Comparison of ENCODE assay signal across 9 mouse cellular contexts in the genomic region with DNA sequence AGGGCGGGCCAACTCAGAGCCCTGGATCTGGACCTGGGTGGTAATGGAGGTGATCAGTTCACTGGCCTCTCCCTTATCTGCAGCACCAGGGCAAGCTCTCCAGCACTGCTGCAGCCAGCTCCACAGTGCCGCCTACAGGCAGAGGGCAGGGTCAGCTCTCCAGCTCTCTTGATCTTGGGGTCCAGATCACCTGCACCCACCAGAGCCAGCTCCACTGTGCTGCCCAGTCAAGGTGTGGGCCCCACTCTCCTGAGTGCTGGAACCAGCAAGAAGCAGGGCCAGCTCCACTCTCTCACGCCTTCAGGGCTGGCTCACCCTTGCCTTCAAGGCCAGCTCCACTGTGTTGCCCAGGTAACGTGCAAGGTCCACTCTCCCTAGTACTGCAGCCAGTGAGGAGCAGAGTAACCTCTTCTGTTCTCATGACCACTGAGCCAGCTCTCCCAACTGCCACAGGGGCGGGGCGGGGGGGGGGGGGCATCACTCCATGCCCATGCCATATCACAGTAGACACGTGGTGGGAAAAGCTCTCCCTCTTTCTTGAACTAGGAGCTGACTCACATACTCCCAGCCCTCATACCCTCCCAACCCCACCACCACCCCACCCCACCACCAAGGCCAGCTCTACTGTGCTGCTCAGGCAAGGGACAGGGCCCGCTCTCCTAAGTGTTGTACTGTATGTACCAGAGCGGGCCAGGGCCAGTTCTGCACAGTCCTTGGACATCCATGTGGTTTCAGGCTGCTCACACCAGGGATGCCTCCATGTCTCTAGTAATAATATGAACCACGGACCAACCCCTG. TPM values are rescaled to one million over a fixed set of nuclear protein-coding genes. Genes with fewer than 3 reads are reported as not detected.
DNase-seq lines count a peak whose midpoint lies in the region; ATAC-seq and TF ChIP-seq lines count a peak whose summit lies in the region.
"Had no signal": no experiment of that assay in that cellular context is flagged by ENCODE, and none has a peak within 500 bp of the region (broad histone marks: within the 10 kb centered on the region; RNA-seq: fewer than 3 reads in every experiment).

No protein-coding gene starts in this region.

- H3K4me3 ChIP-seq in thymus, adult 2 months (ENCODE audit: control insufficient read depth, insufficient read depth, low read length) = no peak overlapping the region
- H3K4me3 ChIP-seq in intestine, embryonic 14.5 days (ENCODE audit: low read depth, low read length) = no peak overlapping the region
- no peak overlapping the region for H3K4me3 ChIP-seq in liver, postnatal 0 days (ENCODE audit: low read depth, low read length)

- ATAC-seq in cerebellum, adult (ENCODE audit: insufficient number of reproducible peaks, low FRiP score, low TSS enrichment) = no peak
- ATAC-seq in intestine, embryonic 14.5 days (replicated peaks; ENCODE audit: low FRiP score, low TSS enrichment, low read depth) = peak; percentile 72
- peak; percentile 45; the same call in 1 of the 2 replicates for ATAC-seq in liver, postnatal 0 days

- no peaks in the 10 kb centered on the region for H3K27me3 ChIP-seq in thymus, adult 2 months (ENCODE audit: control insufficient read depth, insufficient read depth, low read length)
- no peaks in the 10 kb centered on the region for H3K27me3 ChIP-seq in intestine, embryonic 14.5 days (replicated peaks; ENCODE audit: control insufficient read depth, insufficient read depth, low read length)
- no peaks in the 10 kb centered on the region for H3K27me3 ChIP-seq in liver, postnatal 0 days (ENCODE audit: insufficient read depth, low read length)

- H3K4me1 ChIP-seq in thymus, adult 2 months (replicated peaks; ENCODE audit: control insufficient read depth, insufficient read depth, low read length) = no peaks in the 10 kb centered on the region
- H3K4me1 ChIP-seq in intestine, embryonic 14.5 days (replicated peaks; ENCODE audit: control insufficient read depth, insufficient read depth, low read length) = no peaks in the 10 kb centered on the region
- H3K4me1 ChIP-seq in liver, postnatal 0 days (ENCODE audit: insufficient read depth) = peaks cover 3% of the 10 kb centered on the region; the same call in 1 of the 2 replicates

- 87% methylated on average over 10 of the region's 10 CpGs for WGBS in thymus, adult 2 months
- 75% methylated on average over 10 of the region's 10 CpGs for WGBS in intestine, embryonic 14.5 days
- 62% methylated on average over 10 of the region's 10 CpGs for WGBS in liver, postnatal 0 days (ENCODE audit: insufficient replicate concordance)

- H3K9me3 ChIP-seq in intestine, embryonic 14.5 days (ENCODE audit: control insufficient read depth, low read length) = no peaks in the 10 kb centered on the region
- H3K9me3 ChIP-seq in liver, postnatal 0 days (ENCODE audit: low read length) = no peaks in the 10 kb centered on the region

- TF ChIP-seq CTCF in thymus, adult 2 months (IDR thresholded peaks at IDR 0.05; ENCODE audit: borderline replicate concordance, control insufficient read depth, extremely low read depth, insufficient read depth, low read length, poor library complexity) = peak; percentile 39; the same call in 1 of the 2 replicates
- peak; percentile 69 for TF ChIP-seq CTCF in liver, postnatal 0 days (IDR thresholded peaks at IDR 0.05; ENCODE audit: low read depth)

- no peak overlapping the region for H3K9ac ChIP-seq in intestine, embryonic 14.5 days (ENCODE audit: low read length)
- no peak overlapping the region for H3K9ac ChIP-seq in liver, postnatal 0 days (replicated peaks)

- TF ChIP-seq POLR2A in thymus, adult 2 months (IDR thresholded peaks at IDR 0.05; ENCODE audit: control insufficient read depth, extremely low read depth, insufficient read depth, low read length, poor library complexity) = no peak

- TF ChIP-seq EP300 in liver, postnatal 0 days (IDR thresholded peaks at IDR 0.05; ENCODE audit: low read depth) = no peak

- H3K36me3 ChIP-seq in thymus, adult 2 months (ENCODE audit: control insufficient read depth, insufficient read depth, low read length) = no peaks in the 10 kb centered on the region
- no peaks in the 10 kb centered on the region for H3K36me3 ChIP-seq in intestine, embryonic 14.5 days (ENCODE audit: control insufficient read depth, insufficient read depth, low read length)
- no peaks in the 10 kb centered on the region for H3K36me3 ChIP-seq in liver, postnatal 0 days (replicated peaks; ENCODE audit: insufficient read depth, low read length)

- peak; percentile 29 to 30 for DNase-seq in cerebellum, postnatal 10 days
- DNase-seq in thymus, adult 2 months = peak; percentile 28
- no peak for DNase-seq in thymus, adult 18-20 months
- DNase-seq in intestine, embryonic 14.5 days (ENCODE audit: low spot score) = no peak
- peak; percentile 43 for DNase-seq in liver, postnatal 0 days
- no peak for DNase-seq in layer of hippocampus, postnatal 25 days (ENCODE audit: extremely low spot score in 1 of 2, low spot score in 1 of 2)
- no peak for DNase-seq in cerebellum, postnatal 36 days

- H3K4me2 ChIP-seq in intestine, embryonic 14.5 days (ENCODE audit: low read length) = no peak overlapping the region
- H3K4me2 ChIP-seq in liver, postnatal 0 days (ENCODE audit: low read depth, low read length) = no peak overlapping the region

- no peak overlapping the region for H3K27ac ChIP-seq in thymus, adult 2 months (ENCODE audit: control insufficient read depth, insufficient read depth, low read length)
- no peak overlapping the region for H3K27ac ChIP-seq in intestine, embryonic 14.5 days (ENCODE audit: low read depth)
- H3K27ac ChIP-seq in liver, postnatal 0 days (ENCODE audit: low read depth) = no peak overlapping the region

RNA-seq across cellular contexts. Expression of gene Qdpr, which starts 30.0 kb away (rescaled TPM):
- 52.3 and 54.3 TPM in 2 replicates for polyA plus RNA-seq in thymus, adult 2 months (2012; rRNA removed)
- 157 and 162 TPM in 2 replicates for polyA plus RNA-seq in intestine, embryonic 14.5 days (2014; fragmentation: Nextera tagmentation; extraction: Ambion mirVana)
- 202 and 206 TPM in 2 replicates for polyA plus RNA-seq in liver, postnatal 0 days (2015; fragmentation: Nextera tagmentation; extraction: Ambion mirVana)
- 100 to 1,000 TPM; 119 to 140 TPM for total RNA-seq in layer of hippocampus, postnatal 25 days (2021)

RNA-seq across cellular contexts. Expression of gene Clrn2, which starts 33.5 kb away (rescaled TPM):
- not detected in 2 replicates for polyA plus RNA-seq in thymus, adult 2 months (2012; rRNA removed)
- not detected in 2 replicates for polyA plus RNA-seq in intestine, embryonic 14.5 days (2014; fragmentation: Nextera tagmentation; extraction: Ambion mirVana)
- polyA plus RNA-seq in liver, postnatal 0 days (2015; fragmentation: Nextera tagmentation; extraction: Ambion mirVana) = not detected in 2 replicates
- total RNA-seq in layer of hippocampus, postnatal 25 days (2021) = under 1 TPM; 0.49 to 0.94 TPM
- polyA plus RNA-seq: large intestine, adult 2 months had no signal

Comparison
In these comparisons a context has a peak if more than half of its experiments do, and no peak if none do; other contexts are left out.
1. DNase-seq: peak in cerebellum, postnatal 10 days (2 of 2), thymus, adult 2 months (single experiment) and liver, postnatal 0 days (single experiment); none in thymus, adult 18-20 months (0 of 2), intestine, embryonic 14.5 days (single experiment), layer of hippocampus, postnatal 25 days (0 of 2) and cerebellum, postnatal 36 days (0 of 2).